Mouse (Mus musculus) intestine, embryonic 16.5 days (tissue): ENCODE measurements around the gene Ifitm10. TPM values are rescaled to one million over a fixed set of nuclear protein-coding genes. Genes with fewer than 3 reads are reported as not detected.

Source experiments
- ATAC-seq: fragments of 200-750 bp; cut with Nextera tagmentation; 2 replicates; pipeline ENCODE4 v1.8.0; 2017; ENCODE audit warnings: moderate TSS enrichment, moderate library complexity
- H3K27ac ChIP-seq: fragments of 300-500 bp; sonication (generic); 2 replicates; pipeline ENCODE4 v1.5.1; 2014; ENCODE audit warnings: mild to moderate bottlenecking, low read length
- H3K27me3 ChIP-seq: fragments of 300-500 bp; sonication (generic); replicated peaks from 2 replicates; pipeline ENCODE4 v1.6.1; 2014; ENCODE audit warnings: low read length, control low read depth, mixed read lengths; ENCODE audit not compliant: control insufficient read depth, insufficient read depth
- H3K36me3 ChIP-seq: fragments of 300-500 bp; sonication (generic); 2 replicates; pipeline ENCODE4 v1.6.1; 2014; ENCODE audit warnings: low read length, control low read depth; ENCODE audit not compliant: control insufficient read depth, insufficient read depth
- H3K4me1 ChIP-seq: fragments of 300-500 bp; sonication (generic); 2 replicates; pipeline ENCODE4 v1.6.1; 2014; ENCODE audit warnings: low read length, control low read depth, mixed read lengths; ENCODE audit not compliant: control insufficient read depth, insufficient read depth
- H3K4me2 ChIP-seq: fragments of 300-500 bp; sonication (generic); 2 replicates; pipeline ENCODE4 v1.6.1; 2014; ENCODE audit warnings: low read depth, low read length, control low read depth
- H3K4me3 ChIP-seq: fragments of 300-500 bp; sonication (generic); 2 replicates; pipeline ENCODE4 v1.5.1; 2014; ENCODE audit warnings: mild to moderate bottlenecking, low read length
- H3K9ac ChIP-seq: fragments of 300-500 bp; sonication (generic); 2 replicates; pipeline ENCODE4 v1.6.1; 2014; ENCODE audit warnings: low read depth, low read length
- H3K9me3 ChIP-seq: fragments of 300-500 bp; sonication (generic); 2 replicates; pipeline ENCODE4 v1.6.1; 2016; ENCODE audit warnings: low read length, control low read depth; ENCODE audit not compliant: control insufficient read depth
- WGBS: fragments of 180-500 bp; shearing (Covaris S2); extraction: QIAGEN DNeasy Blood & Tissue Kit; methylation state at CpG from one replicate; pipeline ENCODE4 v1.1.7; 2014; 5-methylcytosine and 5-hydroxymethylcytosine counted together
- polyA plus RNA-seq: library from polyadenylated mRNA; unstranded; fragments of >200 nt; fragmentation: Nextera tagmentation; extraction: Ambion mirVana; gene quantifications from 2 replicates; pipeline ENCODE4 v1.2.1, GENCODE M21; 2015

The Ifitm10 gene
- polyA plus RNA-seq, 1 experiment from 2014 or later, result 1.8 TPM

DNA sequence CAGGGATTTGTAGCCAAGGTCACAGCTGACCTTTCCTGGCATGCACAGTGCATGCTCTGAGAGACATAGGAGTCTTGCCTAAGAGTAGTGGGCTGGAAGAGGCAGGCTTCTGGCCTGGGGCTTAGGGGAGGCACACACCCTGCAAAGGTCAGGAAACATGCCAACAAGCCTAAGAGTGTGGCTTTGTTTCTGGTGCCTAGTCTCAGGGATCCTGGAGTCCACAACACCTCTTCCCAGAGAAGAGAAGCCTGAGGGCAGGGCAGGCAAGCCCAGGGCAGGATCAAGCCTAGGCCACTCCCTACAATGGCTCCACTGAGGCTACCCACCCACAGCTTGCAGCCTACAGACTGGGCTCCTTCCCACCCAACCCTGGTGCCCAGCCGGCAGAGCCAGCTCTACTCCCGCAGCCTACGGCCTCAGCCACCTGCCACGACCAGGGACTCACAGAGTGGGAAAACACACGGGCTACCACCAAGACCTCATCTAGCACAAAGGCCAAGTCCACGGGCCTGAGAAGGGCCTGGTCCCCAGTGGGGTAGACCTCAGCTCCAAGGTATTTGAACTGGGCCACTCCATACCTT is 13.2 kb upstream of the Ifitm10 start:
- H3K9ac ChIP-seq, result peak overlapping the region; percentile 87
- peaks cover 22% of the 10 kb centered on the region for H3K4me1 ChIP-seq
- peak overlapping the region; percentile 92 for H3K4me3 ChIP-seq
- no peaks in the 10 kb centered on the region for H3K9me3 ChIP-seq
- peaks cover 27% of the 10 kb centered on the region for H3K36me3 ChIP-seq
- WGBS, result 37% methylated on average over 6 of the region's 6 CpGs
- peak overlapping the region; percentile 93 for H3K4me2 ChIP-seq
- H3K27ac ChIP-seq, result peak overlapping the region; percentile 52; the same call in 1 of the 2 replicates
- peak; percentile 17; the same call in 1 of the 2 replicates for ATAC-seq
- no peaks in the 10 kb centered on the region for H3K27me3 ChIP-seq

DNA sequence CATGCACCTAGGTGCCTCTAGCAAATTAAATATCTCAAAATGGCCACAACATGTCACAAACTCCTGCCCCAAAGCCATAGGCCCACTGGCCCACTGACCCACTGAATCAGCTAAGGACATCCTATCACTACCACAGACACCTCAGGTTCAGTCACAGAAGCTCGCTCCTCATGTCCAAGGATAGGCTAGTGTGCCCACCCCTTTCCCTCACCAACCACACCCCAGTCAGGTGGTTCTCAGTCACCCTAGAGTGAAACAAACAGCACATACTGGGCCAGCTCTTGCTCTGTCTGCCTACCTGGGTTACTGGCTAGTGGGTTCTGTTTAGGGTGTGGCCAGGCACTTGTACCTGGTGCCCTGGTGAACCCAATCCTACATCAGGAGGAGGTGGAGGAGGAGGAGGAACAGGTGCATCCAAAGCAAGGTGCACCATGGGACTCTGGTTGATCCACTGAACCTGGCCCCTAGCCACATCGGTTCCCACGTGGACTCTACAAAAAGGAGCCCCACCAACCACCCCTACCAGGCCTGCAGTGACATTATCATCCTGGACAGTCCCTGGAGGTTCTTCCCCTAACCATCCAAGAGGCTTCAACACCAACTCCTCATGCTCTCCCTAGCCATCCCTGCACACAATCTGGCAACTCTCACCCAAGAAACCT is 12.3 kb upstream of the Ifitm10 start:
- H3K27ac ChIP-seq, result no peak overlapping the region
- no peaks in the 10 kb centered on the region for H3K27me3 ChIP-seq
- H3K9me3 ChIP-seq, result no peaks in the 10 kb centered on the region
- no peak for ATAC-seq
- H3K4me3 ChIP-seq, result peak overlapping the region; percentile 92
- H3K4me2 ChIP-seq, result peak overlapping the region; percentile 93
- peaks cover 22% of the 10 kb centered on the region for H3K4me1 ChIP-seq
- WGBS, result 77% methylated on average over 3 of the region's 3 CpGs
- H3K36me3 ChIP-seq, result peaks cover 34% of the 10 kb centered on the region
- peak overlapping the region; percentile 87 for H3K9ac ChIP-seq

DNA sequence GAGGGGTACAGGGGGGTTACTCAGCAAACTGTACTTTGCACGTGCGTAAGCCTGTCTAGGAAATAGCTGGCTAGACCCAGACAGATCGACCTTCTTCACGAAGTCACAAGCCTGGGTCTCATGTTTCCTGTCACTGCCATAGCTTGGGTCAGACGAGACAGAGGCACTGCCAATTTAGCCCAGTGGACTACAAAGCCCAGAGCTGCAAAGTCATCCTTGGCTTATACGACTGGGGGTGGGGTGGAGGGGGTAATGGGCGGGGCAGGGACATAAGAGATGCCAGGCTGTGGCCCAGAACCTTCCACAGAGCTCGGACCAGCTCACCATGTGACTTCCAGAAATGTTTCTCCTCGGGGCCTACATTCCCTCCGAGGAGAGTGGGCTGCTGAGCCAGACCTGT is 10.8 kb upstream of the Ifitm10 start:
- H3K9me3 ChIP-seq, result no peaks in the 10 kb centered on the region
- H3K4me3 ChIP-seq, result no peak overlapping the region
- H3K9ac ChIP-seq, result no peak overlapping the region
- peaks cover 40% of the 10 kb centered on the region for H3K36me3 ChIP-seq
- no peak overlapping the region for H3K27ac ChIP-seq
- no peaks in the 10 kb centered on the region for H3K27me3 ChIP-seq
- 84% methylated on average over 10 of the region's 10 CpGs for WGBS
- ATAC-seq, result no peak
- no peak overlapping the region for H3K4me2 ChIP-seq
- peaks cover 22% of the 10 kb centered on the region for H3K4me1 ChIP-seq

DNA sequence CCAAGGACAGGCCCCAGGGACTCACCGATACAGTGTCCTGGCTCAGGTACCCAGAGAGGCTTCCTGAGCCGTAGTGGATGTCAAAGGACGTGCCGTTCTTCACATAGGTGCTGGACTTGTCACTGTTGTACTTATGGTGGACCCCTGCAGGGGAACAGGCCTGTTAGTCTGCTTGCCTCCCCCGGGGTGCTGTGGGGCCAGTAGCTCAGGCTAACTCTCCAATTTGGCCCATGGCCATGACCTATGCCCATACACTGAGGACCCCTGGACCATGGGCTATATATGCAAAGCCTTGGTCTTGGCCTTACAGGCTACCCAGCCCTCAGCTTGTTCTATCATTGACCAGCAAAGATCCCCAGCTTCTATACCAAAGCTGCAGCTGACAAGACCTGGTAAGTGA is 9.0 kb upstream of the Ifitm10 start, which contains the start of gene Gm49369:
TSS of gene Gm49369 (minus strand) at position 101 of the 400 bp plus-strand sequence.
- 92% methylated on average over 5 of the region's 5 CpGs for WGBS

DNA sequence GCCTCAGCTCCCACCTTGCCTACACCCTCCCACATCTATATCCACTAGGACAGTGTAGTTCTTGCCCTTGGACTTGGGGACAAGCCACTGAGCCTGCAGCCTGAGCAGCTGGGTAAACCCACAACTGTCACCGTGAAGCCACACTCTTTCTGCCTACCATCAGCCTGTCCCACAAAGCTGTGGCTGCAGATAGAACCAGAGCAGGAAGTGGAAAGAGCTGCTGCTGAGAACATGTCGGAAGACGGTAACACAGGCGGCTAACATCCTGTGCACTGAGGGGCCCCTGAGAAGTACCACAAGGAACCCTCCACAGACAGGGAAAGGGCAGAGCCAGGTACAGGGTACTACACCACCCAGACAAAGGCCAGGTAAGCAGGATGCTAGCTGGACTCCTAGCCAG is 7.6 kb upstream of the Ifitm10 start:
- 86% methylated on average over 4 of the region's 4 CpGs for WGBS
- no peak overlapping the region for H3K9ac ChIP-seq

More for the DNA sequence above, 9.0 kb upstream of the Ifitm10 start, which contains the start of gene Gm49369:
- no peaks in the 10 kb centered on the region for H3K9me3 ChIP-seq
- H3K4me2 ChIP-seq, result no peak within 1 kb of the TSS
- H3K4me1 ChIP-seq, result peaks cover 19% of the 10 kb centered on the region
- no peak within 1 kb of the TSS for H3K4me3 ChIP-seq
- no peak within 1 kb of the TSS for H3K27ac ChIP-seq
- H3K9ac ChIP-seq, result no peak within 1 kb of the TSS
- no peak for ATAC-seq
- H3K36me3 ChIP-seq, result peaks cover 50% of the 10 kb centered on the region
- no peaks in the 10 kb centered on the region for H3K27me3 ChIP-seq

DNA sequence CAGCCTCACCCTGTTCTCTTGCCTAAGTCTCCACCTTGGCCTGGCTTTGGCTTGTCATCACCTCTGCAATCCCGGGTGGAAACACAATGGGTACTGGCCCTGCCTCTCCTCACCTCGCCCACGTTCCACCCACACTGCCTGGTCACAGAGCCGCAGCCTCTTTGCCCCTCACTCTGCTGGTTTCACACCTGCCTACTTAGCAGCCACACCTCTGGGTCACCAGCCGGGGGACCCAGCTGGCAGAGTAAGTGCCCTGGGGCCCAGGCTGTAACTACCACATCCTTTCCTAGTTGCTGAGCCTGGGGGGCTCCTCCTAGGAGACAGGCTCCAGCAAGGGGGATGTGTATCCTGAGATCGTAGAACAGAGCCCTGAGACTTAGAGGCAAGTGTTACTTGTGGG is 5.6 kb upstream of the Ifitm10 start:
- Histone ChIP-seq H3K4me3 (no peak overlapping the region), H3K27ac (no peak overlapping the region), H3K36me3 (peaks cover 56% of the 10 kb centered on the region), H3K4me1 (no peaks in the 10 kb centered on the region), H3K27me3 (no peaks in the 10 kb centered on the region), H3K9ac (no peak overlapping the region), H3K4me2 (no peak overlapping the region), H3K9me3 (no peaks in the 10 kb centered on the region)
- no peak for ATAC-seq
- 79% methylated on average over 6 of the region's 6 CpGs for WGBS

More for the DNA sequence above, 7.6 kb upstream of the Ifitm10 start:
- ATAC-seq, result no peak
- Histone ChIP-seq H3K4me1 (peaks cover 9% of the 10 kb centered on the region), H3K4me2 (no peak overlapping the region), H3K27ac (no peak overlapping the region), H3K36me3 (peaks cover 59% of the 10 kb centered on the region), H3K9me3 (no peaks in the 10 kb centered on the region), H3K27me3 (no peaks in the 10 kb centered on the region), H3K4me3 (no peak overlapping the region)

DNA sequence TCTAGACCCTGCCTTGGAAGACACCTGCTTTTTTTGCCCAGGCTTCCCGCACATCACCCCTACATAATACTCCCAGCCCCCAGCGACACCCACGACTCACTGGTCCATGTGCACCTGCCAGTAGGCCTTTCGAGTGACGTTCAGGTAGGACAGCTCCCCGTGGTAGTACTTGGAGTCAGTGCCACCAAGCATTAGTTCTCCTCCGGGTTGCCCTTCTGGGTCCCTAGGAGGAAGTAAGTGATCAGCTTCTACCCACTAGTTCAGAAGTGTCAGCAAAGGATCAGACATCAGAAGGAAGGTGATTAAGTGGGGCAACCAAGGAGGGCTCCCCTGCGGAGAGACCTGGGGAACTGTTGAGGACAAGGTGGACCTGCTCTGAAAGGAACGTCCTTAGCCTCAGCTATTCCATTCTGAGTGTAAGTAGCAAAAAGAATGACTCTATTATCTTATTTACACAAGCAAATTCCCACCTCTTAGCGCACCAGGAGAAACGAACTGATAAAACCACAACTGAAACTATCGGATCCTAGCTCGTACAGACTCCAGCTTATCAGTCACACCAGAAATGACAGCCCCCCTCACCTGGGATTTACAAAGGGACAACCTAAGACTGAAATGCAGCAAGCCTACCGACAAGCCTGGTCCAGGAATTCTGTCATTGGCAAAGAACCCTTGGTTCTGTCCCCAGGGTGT is 3.8 kb upstream of the Ifitm10 start:
- no peak overlapping the region for H3K4me2 ChIP-seq
- no peak overlapping the region for H3K9ac ChIP-seq
- no peak overlapping the region for H3K27ac ChIP-seq
- peaks cover 43% of the 10 kb centered on the region for H3K36me3 ChIP-seq
- ATAC-seq, result 0 out of 2 replicates have a peak, but pooled peaks have one; percentile 24
- H3K4me1 ChIP-seq, result peaks cover 3% of the 10 kb centered on the region; the same call in 1 of the 2 replicates
- peaks cover 4% of the 10 kb centered on the region for H3K27me3 ChIP-seq
- WGBS, result 73% methylated on average over 14 of the region's 14 CpGs
- H3K4me3 ChIP-seq, result no peak overlapping the region
- H3K9me3 ChIP-seq, result no peaks in the 10 kb centered on the region

DNA sequence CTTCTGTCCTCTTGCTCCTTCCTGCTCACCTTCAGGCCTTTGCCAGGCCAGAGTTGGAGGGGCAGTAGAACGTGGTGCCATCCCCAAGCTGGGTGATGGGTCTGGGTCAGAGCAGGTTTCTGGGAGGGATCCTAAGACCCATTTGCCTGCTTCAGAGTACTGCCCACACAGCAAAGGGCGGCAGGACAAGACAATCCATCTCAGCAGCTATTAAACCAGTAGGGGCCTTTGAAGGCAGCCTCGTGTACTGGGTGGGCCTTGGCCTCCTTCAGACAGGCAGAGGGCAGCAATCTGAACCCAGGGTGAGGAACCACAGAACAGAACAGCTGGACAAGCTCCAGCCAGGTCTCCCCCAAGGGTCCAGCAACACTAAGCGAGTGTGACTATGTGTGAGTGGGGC is 2.5 kb upstream of the Ifitm10 start:
- Histone ChIP-seq H3K4me1 (peaks cover 12% of the 10 kb centered on the region), H3K4me2 (no peak overlapping the region), H3K9ac (no peak overlapping the region), H3K9me3 (no peaks in the 10 kb centered on the region), H3K27me3 (peaks cover 17% of the 10 kb centered on the region), H3K36me3 (peaks cover 31% of the 10 kb centered on the region), H3K27ac (no peak overlapping the region), H3K4me3 (no peak overlapping the region)
- no peak for ATAC-seq
- WGBS, result 79% methylated on average over 4 of the region's 4 CpGs

DNA sequence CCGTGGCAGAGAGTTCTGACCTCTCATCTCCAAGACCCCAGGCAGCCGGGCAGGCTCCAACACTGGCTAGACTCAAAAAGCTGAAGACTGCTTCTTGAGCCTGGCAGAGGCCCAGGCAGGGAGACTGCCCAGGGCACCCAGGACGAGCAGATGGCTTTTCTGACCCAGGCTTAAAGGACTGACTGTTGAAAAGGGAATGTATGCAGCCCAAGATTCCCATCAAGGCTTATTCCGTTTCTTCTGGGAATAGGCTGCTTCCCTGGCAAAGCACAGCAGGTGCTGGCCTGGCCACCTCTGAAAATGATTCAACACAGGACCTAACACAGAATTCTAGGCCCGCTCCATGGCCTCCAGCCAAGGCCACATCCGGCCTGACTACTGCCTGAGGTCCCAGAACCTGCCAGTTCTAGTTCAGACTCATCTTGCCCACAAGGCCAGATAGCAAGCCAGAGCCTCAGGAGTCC is 1.7 kb upstream of the Ifitm10 start:
- no peak for ATAC-seq
- H3K9me3 ChIP-seq, result no peaks in the 10 kb centered on the region
- WGBS, result 84% methylated on average over 6 of the region's 6 CpGs
- H3K4me2 ChIP-seq, result no peak overlapping the region
- no peak overlapping the region for H3K4me3 ChIP-seq
- H3K27me3 ChIP-seq, result peaks cover 21% of the 10 kb centered on the region
- H3K9ac ChIP-seq, result no peak overlapping the region
- H3K4me1 ChIP-seq, result peaks cover 12% of the 10 kb centered on the region
- peaks cover 28% of the 10 kb centered on the region for H3K36me3 ChIP-seq
- no peak overlapping the region for H3K27ac ChIP-seq
